Mouse (Mus musculus): ENCODE measurements around the gene Olfr706. TPM values are rescaled to one million over a fixed set of nuclear protein-coding genes. Genes with fewer than 3 reads are reported as not detected.

Gene Olfr706
- polyA plus RNA-seq, 1 experiment from 2014 or later: not detected

Other genes with a start within 250 kb of the Olfr706 start
- gene Olfr693, start 207.6 kb downstream of the Olfr706 start, polyA plus RNA-seq (2015; fragmentation: Nextera tagmentation; extraction: Ambion mirVana): not detected in 2 replicates
- not detected in 2 replicates for gene Olfr694, start 196.3 kb downstream of the Olfr706 start, polyA plus RNA-seq (2015; fragmentation: Nextera tagmentation; extraction: Ambion mirVana)
- not detected in 2 replicates for gene Olfr695, start 171.8 kb downstream of the Olfr706 start, polyA plus RNA-seq (2015; fragmentation: Nextera tagmentation; extraction: Ambion mirVana)
- not detected in 2 replicates for gene Olfr697, start 145.7 kb downstream of the Olfr706 start, polyA plus RNA-seq (2015; fragmentation: Nextera tagmentation; extraction: Ambion mirVana)
- gene Olfr698, start 132.8 kb downstream of the Olfr706 start, polyA plus RNA-seq (2015; fragmentation: Nextera tagmentation; extraction: Ambion mirVana): not detected in 2 replicates
- gene Olfr699, start 95.0 kb downstream of the Olfr706 start, polyA plus RNA-seq (2015; fragmentation: Nextera tagmentation; extraction: Ambion mirVana): not detected in 2 replicates
- gene Olfr700, start 79.3 kb downstream of the Olfr706 start, polyA plus RNA-seq (2015; fragmentation: Nextera tagmentation; extraction: Ambion mirVana): not detected in 2 replicates
- gene Olfr701, start 74.0 kb downstream of the Olfr706 start, polyA plus RNA-seq (2015; fragmentation: Nextera tagmentation; extraction: Ambion mirVana): not detected in 2 replicates
- not detected in 2 replicates for gene Olfr702, start 54.3 kb downstream of the Olfr706 start, polyA plus RNA-seq (2015; fragmentation: Nextera tagmentation; extraction: Ambion mirVana)
- not detected in 2 replicates for gene Olfr703, start 44.8 kb downstream of the Olfr706 start, polyA plus RNA-seq (2015; fragmentation: Nextera tagmentation; extraction: Ambion mirVana)
- gene Olfr704, start 25.0 kb downstream of the Olfr706 start, polyA plus RNA-seq (2015; fragmentation: Nextera tagmentation; extraction: Ambion mirVana): not detected in 2 replicates
- not detected in 2 replicates for gene Olfr705, start 11.3 kb downstream of the Olfr706 start, polyA plus RNA-seq (2015; fragmentation: Nextera tagmentation; extraction: Ambion mirVana)
- not detected in 2 replicates for gene Olfr707, start 13.1 kb upstream of the Olfr706 start, polyA plus RNA-seq (2015; fragmentation: Nextera tagmentation; extraction: Ambion mirVana)
- not detected in 2 replicates for gene Olfr1532-ps1, start 19.8 kb upstream of the Olfr706 start, polyA plus RNA-seq (2015; fragmentation: Nextera tagmentation; extraction: Ambion mirVana)
- not detected in 2 replicates for gene Olfr709-ps1, start 44.1 kb upstream of the Olfr706 start, polyA plus RNA-seq (2015; fragmentation: Nextera tagmentation; extraction: Ambion mirVana)
- not detected in 2 replicates for gene Olfr710, start 60.1 kb upstream of the Olfr706 start, polyA plus RNA-seq (2015; fragmentation: Nextera tagmentation; extraction: Ambion mirVana)
- gene Olfr6, start 75.8 kb upstream of the Olfr706 start, polyA plus RNA-seq (2015; fragmentation: Nextera tagmentation; extraction: Ambion mirVana): not detected in 2 replicates
- not detected in 2 replicates for gene Olfr711, start 87.3 kb upstream of the Olfr706 start, polyA plus RNA-seq (2015; fragmentation: Nextera tagmentation; extraction: Ambion mirVana)
- not detected in 2 replicates for gene Olfr2, start 117.9 kb upstream of the Olfr706 start, polyA plus RNA-seq (2015; fragmentation: Nextera tagmentation; extraction: Ambion mirVana)
- not detected in 2 replicates for gene Olfr713, start 143.0 kb upstream of the Olfr706 start, polyA plus RNA-seq (2015; fragmentation: Nextera tagmentation; extraction: Ambion mirVana)
- not detected in 2 replicates for gene Olfr714, start 182.8 kb upstream of the Olfr706 start, polyA plus RNA-seq (2015; fragmentation: Nextera tagmentation; extraction: Ambion mirVana)
- gene Olfr17, start 205.1 kb upstream of the Olfr706 start, polyA plus RNA-seq (2015; fragmentation: Nextera tagmentation; extraction: Ambion mirVana): not detected in 2 replicates
- not detected in 2 replicates for gene Olfr715b, start 222.2 kb upstream of the Olfr706 start, polyA plus RNA-seq (2015; fragmentation: Nextera tagmentation; extraction: Ambion mirVana)
- not detected in 2 replicates for gene Olfr715, start 242.9 kb upstream of the Olfr706 start, polyA plus RNA-seq (2015; fragmentation: Nextera tagmentation; extraction: Ambion mirVana)

Measured in intestine, embryonic 16.5 days (tissue).